Mouse (Mus musculus) neural tube, embryonic 13.5 days (tissue): ENCODE data around the gene Pdcd1lg2. TPM values are rescaled to one million over a fixed set of nuclear protein-coding genes. Genes with fewer than 3 reads are reported as not detected.
A peak's percentile ranks its signal among the peaks of the same experiment; 100 is the strongest.
"Not testable (repeated sequence)": the region's sequence is repeated elsewhere in the genome, so short reads cannot be mapped to it uniquely, and the experiment has no call there.

ENCODE experiments used
- ATAC-seq: fragments of 200-750 bp; cut with Nextera tagmentation; 2 replicates; pipeline ENCODE4 v1.8.0; 2017; ENCODE audit warnings: low read depth, mild to moderate bottlenecking, moderate TSS enrichment, moderate library complexity
- H3K27ac ChIP-seq: fragments of 300-500 bp; sonication (generic); replicated peaks from 2 replicates; pipeline ENCODE4 v1.5.1; 2015; ENCODE audit warnings: moderate library complexity, mild to moderate bottlenecking, inconsistent platforms
- H3K27me3 ChIP-seq: fragments of 300-500 bp; sonication (generic); 2 replicates; pipeline ENCODE4 v1.6.1; 2015; ENCODE audit warnings: mild to moderate bottlenecking, inconsistent platforms
- H3K36me3 ChIP-seq: fragments of 300-500 bp; sonication (generic); 2 replicates; pipeline ENCODE4 v1.6.1; 2015; ENCODE audit warnings: mild to moderate bottlenecking, inconsistent platforms
- H3K4me1 ChIP-seq: fragments of 300-500 bp; sonication (generic); replicated peaks from 2 replicates; pipeline ENCODE4 v1.6.1; 2015; ENCODE audit warnings: inconsistent platforms
- H3K4me2 ChIP-seq: fragments of 300-500 bp; sonication (generic); 2 replicates; pipeline ENCODE4 v1.6.1; 2015; ENCODE audit warnings: inconsistent platforms, mild to moderate bottlenecking, moderate library complexity
- H3K4me3 ChIP-seq: fragments of 300-500 bp; sonication (generic); 2 replicates; pipeline ENCODE4 v1.5.1; 2015; ENCODE audit warnings: mild to moderate bottlenecking, inconsistent platforms
- H3K9ac ChIP-seq: fragments of 300-500 bp; sonication (generic); 2 replicates; pipeline ENCODE4 v1.6.1; 2015; ENCODE audit warnings: moderate library complexity, mild to moderate bottlenecking, inconsistent platforms
- H3K9me3 ChIP-seq: fragments of 300-500 bp; sonication (generic); 2 replicates; pipeline ENCODE4 v1.6.1; 2016; ENCODE audit warnings: inconsistent platforms
- WGBS: fragments of 180-500 bp; shearing (Covaris S2); methylation state at CpG from one replicate; pipeline ENCODE4 v1.1.7; 2015; 5-methylcytosine and 5-hydroxymethylcytosine counted together
- polyA plus RNA-seq: library from polyadenylated mRNA; unstranded; fragments of >200 nt; fragmentation: Nextera tagmentation; extraction: Ambion mirVana; gene quantifications from 2 replicates; pipeline ENCODE4 v1.2.1, GENCODE M21; 2015

Gene Pdcd1lg2
- polyA plus RNA-seq, 1 experiment from 2014 or later = not detected

- H3K4me2 ChIP-seq = no peak overlapping the region
- no peak overlapping the region for H3K4me3 ChIP-seq
- no peak for ATAC-seq
- WGBS = 60% methylated on average over 6 of the region's 6 CpGs
- H3K9ac ChIP-seq = no peak overlapping the region
- H3K27ac ChIP-seq = peak overlapping the region; percentile 49; the same call in 1 of the 2 replicates
- no peaks in the 10 kb centered on the region for H3K36me3 ChIP-seq
- H3K4me1 ChIP-seq = no peaks in the 10 kb centered on the region
- H3K9me3 ChIP-seq = no peaks in the 10 kb centered on the region
- H3K27me3 ChIP-seq = no peaks in the 10 kb centered on the region
Measured at GRCm38 (mm10) chr19:29412476-29413420, 2.0 kb downstream of the Pdcd1lg2 start.

- H3K27me3 ChIP-seq = no peaks in the 10 kb centered on the region
- H3K4me3 ChIP-seq = no peak overlapping the region
- H3K4me1 ChIP-seq = no peaks in the 10 kb centered on the region
- no peak overlapping the region for H3K4me2 ChIP-seq
- no peak overlapping the region for H3K27ac ChIP-seq
- no peaks in the 10 kb centered on the region for H3K36me3 ChIP-seq
- 75% methylated on average over 3 of the region's 3 CpGs for WGBS
- ATAC-seq = no peak
- H3K9me3 ChIP-seq = no peaks in the 10 kb centered on the region
- no peak overlapping the region for H3K9ac ChIP-seq
Measured at GRCm38 (mm10) chr19:29414513-29414912, 3.8 kb downstream of the Pdcd1lg2 start.

GRCm38 (mm10) chr19:29414917-29415316 is 4.2 kb downstream of the Pdcd1lg2 start:
- H3K4me1 ChIP-seq, ATAC-seq, H3K36me3 ChIP-seq, H3K27me3 ChIP-seq, H3K9ac ChIP-seq, H3K4me3 ChIP-seq, H3K9me3 ChIP-seq, H3K4me2 ChIP-seq, H3K27ac ChIP-seq: not testable (repeated sequence)

GRCm38 (mm10) chr19:29416393-29416902 is 5.7 kb downstream of the Pdcd1lg2 start:
- 82% methylated on average over 3 of the region's 3 CpGs for WGBS

GRCm38 (mm10) chr19:29417188-29417587 is 6.5 kb downstream of the Pdcd1lg2 start:
- no peak overlapping the region for H3K27ac ChIP-seq
- H3K36me3 ChIP-seq = no peaks in the 10 kb centered on the region
- H3K9me3 ChIP-seq = no peaks in the 10 kb centered on the region
- H3K4me2 ChIP-seq = no peak overlapping the region
- H3K9ac ChIP-seq = no peak overlapping the region
- 89% methylated on average over 2 of the region's 2 CpGs for WGBS
- no peaks in the 10 kb centered on the region for H3K4me1 ChIP-seq
- H3K27me3 ChIP-seq = no peaks in the 10 kb centered on the region
- ATAC-seq = no peak
- no peak overlapping the region for H3K4me3 ChIP-seq

More at GRCm38 (mm10) chr19:29416393-29416902, 5.7 kb downstream of the Pdcd1lg2 start:
- Histone ChIP-seq H3K27ac (no peak overlapping the region), H3K4me1 (no peaks in the 10 kb centered on the region), H3K27me3 (no peaks in the 10 kb centered on the region), H3K4me3 (no peak overlapping the region), H3K36me3 (no peaks in the 10 kb centered on the region), H3K9me3 (no peaks in the 10 kb centered on the region), H3K4me2 (no peak overlapping the region), H3K9ac (no peak overlapping the region)
- ATAC-seq = no peak

GRCm38 (mm10) chr19:29417894-29418293 is 7.2 kb downstream of the Pdcd1lg2 start:
- no peak overlapping the region for H3K4me2 ChIP-seq
- no peak for ATAC-seq
- no peak overlapping the region for H3K9ac ChIP-seq
- H3K9me3 ChIP-seq = no peaks in the 10 kb centered on the region
- H3K4me1 ChIP-seq = no peaks in the 10 kb centered on the region
- no peaks in the 10 kb centered on the region for H3K36me3 ChIP-seq
- H3K27me3 ChIP-seq = no peaks in the 10 kb centered on the region
- no peak overlapping the region for H3K27ac ChIP-seq
- WGBS = 74% methylated on average over 2 of the region's 2 CpGs
- H3K4me3 ChIP-seq = no peak overlapping the region

- 51% methylated on average over 9 of the region's 9 CpGs for WGBS
- no peaks in the 10 kb centered on the region for H3K4me1 ChIP-seq
- no peaks in the 10 kb centered on the region for H3K9me3 ChIP-seq
- no peak overlapping the region for H3K4me3 ChIP-seq
- no peaks in the 10 kb centered on the region for H3K36me3 ChIP-seq
- H3K27me3 ChIP-seq = no peaks in the 10 kb centered on the region
- H3K27ac ChIP-seq = no peak overlapping the region
- ATAC-seq = no peak
- H3K9ac ChIP-seq = no peak overlapping the region
- H3K4me2 ChIP-seq = no peak overlapping the region
Measured at GRCm38 (mm10) chr19:29418661-29419115, 8.0 kb downstream of the Pdcd1lg2 start.

- no peaks in the 10 kb centered on the region for H3K9me3 ChIP-seq
- no peak overlapping the region for H3K27ac ChIP-seq
- no peak overlapping the region for H3K4me2 ChIP-seq
- H3K36me3 ChIP-seq = no peaks in the 10 kb centered on the region
- no peak overlapping the region for H3K4me3 ChIP-seq
- H3K27me3 ChIP-seq = no peaks in the 10 kb centered on the region
- no peaks in the 10 kb centered on the region for H3K4me1 ChIP-seq
- WGBS = 76% methylated on average over 3 of the region's 3 CpGs
- ATAC-seq = no peak
- no peak overlapping the region for H3K9ac ChIP-seq
Measured at GRCm38 (mm10) chr19:29419506-29419905, 8.8 kb downstream of the Pdcd1lg2 start.

- Histone ChIP-seq H3K27me3 (no peaks in the 10 kb centered on the region), H3K9ac (no peak overlapping the region), H3K4me1 (no peaks in the 10 kb centered on the region), H3K9me3 (no peaks in the 10 kb centered on the region), H3K4me3 (no peak overlapping the region), H3K36me3 (no peaks in the 10 kb centered on the region), H3K4me2 (no peak overlapping the region), H3K27ac (no peak overlapping the region)
- no peak for ATAC-seq
Measured at GRCm38 (mm10) chr19:29419946-29420345, 9.2 kb downstream of the Pdcd1lg2 start.

GRCm38 (mm10) chr19:29420397-29420796 is 9.7 kb downstream of the Pdcd1lg2 start:
- Histone ChIP-seq H3K9me3 (no peaks in the 10 kb centered on the region), H3K4me3 (no peak overlapping the region), H3K4me2 (no peak overlapping the region), H3K9ac (no peak overlapping the region), H3K27me3 (no peaks in the 10 kb centered on the region), H3K4me1 (no peaks in the 10 kb centered on the region), H3K27ac (no peak overlapping the region), H3K36me3 (no peaks in the 10 kb centered on the region)
- 79% methylated on average over 8 of the region's 8 CpGs for WGBS
- ATAC-seq = no peak

GRCm38 (mm10) chr19:29422013-29422645 is 11.4 kb downstream of the Pdcd1lg2 start:
- H3K36me3 ChIP-seq = no peaks in the 10 kb centered on the region
- no peak overlapping the region for H3K4me3 ChIP-seq
- H3K9me3 ChIP-seq = no peaks in the 10 kb centered on the region
- no peak overlapping the region for H3K27ac ChIP-seq
- H3K4me2 ChIP-seq = no peak overlapping the region
- no peaks in the 10 kb centered on the region for H3K4me1 ChIP-seq
- WGBS = 82% methylated on average over 16 of the region's 16 CpGs
- no peaks in the 10 kb centered on the region for H3K27me3 ChIP-seq
- no peak for ATAC-seq
- no peak overlapping the region for H3K9ac ChIP-seq

- no peak for ATAC-seq
- H3K4me2 ChIP-seq = no peak overlapping the region
- no peaks in the 10 kb centered on the region for H3K27me3 ChIP-seq
- H3K4me1 ChIP-seq = no peaks in the 10 kb centered on the region
- H3K9ac ChIP-seq = no peak overlapping the region
- WGBS = 87% methylated on average over 7 of the region's 7 CpGs
- H3K4me3 ChIP-seq = no peak overlapping the region
- H3K9me3 ChIP-seq = no peaks in the 10 kb centered on the region
- no peaks in the 10 kb centered on the region for H3K36me3 ChIP-seq
- H3K27ac ChIP-seq = no peak overlapping the region
Measured at GRCm38 (mm10) chr19:29422796-29423195, 12.1 kb downstream of the Pdcd1lg2 start.
